Mouse (Mus musculus): Measurements from ENCODE around the gene Ctsf.
"Not testable (repeated sequence)": the region's sequence is repeated elsewhere in the genome, so short reads cannot be mapped to it uniquely, and the experiment has no call there.

The Ctsf gene

DNA sequence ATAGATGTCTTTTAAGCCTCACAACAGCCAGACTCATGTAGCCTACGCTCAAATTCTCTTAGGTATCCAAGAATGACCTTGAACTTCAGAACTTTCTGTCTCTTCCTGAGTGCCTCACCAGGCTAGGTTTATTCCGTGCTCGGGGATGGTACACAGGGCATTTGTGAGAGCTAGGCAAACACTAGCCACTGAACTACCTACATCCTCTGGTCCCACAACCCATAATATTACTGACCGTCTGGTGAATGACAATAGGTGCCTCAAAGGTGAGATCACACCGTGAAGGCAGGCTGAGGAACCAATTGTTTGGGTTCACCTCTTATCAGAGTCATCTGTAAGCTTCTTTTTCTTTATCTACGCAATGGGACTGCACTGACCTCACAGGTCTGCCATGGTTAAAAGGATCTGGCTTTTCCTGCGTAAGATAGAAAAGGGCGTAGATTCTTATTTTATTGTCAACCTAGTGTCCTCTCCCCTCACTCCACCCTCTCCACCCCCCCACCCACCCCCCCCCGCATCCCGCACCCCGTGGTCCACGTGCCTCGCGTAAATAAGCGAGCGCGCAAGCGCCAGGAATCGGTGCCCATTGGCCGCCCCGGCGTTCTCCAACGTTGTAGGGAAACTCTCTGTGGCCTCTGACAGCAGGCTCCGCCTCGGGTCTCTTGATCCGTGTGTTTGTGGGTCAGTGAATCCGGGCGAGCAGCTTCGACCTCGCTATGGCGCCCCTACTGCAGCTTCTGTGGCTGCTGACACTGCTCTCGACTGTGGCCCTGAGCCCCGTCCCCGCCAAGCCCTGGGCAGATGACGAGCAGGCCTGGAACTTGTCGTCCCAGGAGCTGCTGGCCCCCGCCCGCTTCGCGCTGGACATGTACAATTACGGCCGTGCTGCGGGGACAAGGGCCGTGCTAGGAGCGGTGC, at the start of gene Ctsf:
Gene Ctsf (plus strand): TSS at position 579 of the 918 bp plus-strand sequence.
- peak; percentile 85 for DNase-seq

- DNase-seq = no peak
Measured at GRCm38 (mm10) chr19:4810309-4810708, 44.6 kb upstream of the Ctsf start.

DNA sequence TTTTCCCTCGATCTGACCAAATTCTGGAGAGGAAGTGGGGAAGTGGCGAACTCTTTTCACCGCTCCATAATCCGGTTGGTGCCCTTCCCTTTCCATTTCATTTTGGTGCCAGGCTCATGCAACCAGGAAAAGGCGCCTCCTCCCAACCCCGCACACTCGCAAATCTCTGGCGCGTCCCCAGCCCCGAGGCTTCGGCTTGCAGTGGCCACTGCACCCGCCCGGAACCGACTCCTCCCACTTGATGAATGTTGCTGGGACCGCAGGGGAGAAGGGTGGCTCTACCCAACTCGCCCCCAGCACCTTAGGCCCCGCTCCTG, 44.2 kb upstream of the Ctsf start:
- no peak for DNase-seq

DNA sequence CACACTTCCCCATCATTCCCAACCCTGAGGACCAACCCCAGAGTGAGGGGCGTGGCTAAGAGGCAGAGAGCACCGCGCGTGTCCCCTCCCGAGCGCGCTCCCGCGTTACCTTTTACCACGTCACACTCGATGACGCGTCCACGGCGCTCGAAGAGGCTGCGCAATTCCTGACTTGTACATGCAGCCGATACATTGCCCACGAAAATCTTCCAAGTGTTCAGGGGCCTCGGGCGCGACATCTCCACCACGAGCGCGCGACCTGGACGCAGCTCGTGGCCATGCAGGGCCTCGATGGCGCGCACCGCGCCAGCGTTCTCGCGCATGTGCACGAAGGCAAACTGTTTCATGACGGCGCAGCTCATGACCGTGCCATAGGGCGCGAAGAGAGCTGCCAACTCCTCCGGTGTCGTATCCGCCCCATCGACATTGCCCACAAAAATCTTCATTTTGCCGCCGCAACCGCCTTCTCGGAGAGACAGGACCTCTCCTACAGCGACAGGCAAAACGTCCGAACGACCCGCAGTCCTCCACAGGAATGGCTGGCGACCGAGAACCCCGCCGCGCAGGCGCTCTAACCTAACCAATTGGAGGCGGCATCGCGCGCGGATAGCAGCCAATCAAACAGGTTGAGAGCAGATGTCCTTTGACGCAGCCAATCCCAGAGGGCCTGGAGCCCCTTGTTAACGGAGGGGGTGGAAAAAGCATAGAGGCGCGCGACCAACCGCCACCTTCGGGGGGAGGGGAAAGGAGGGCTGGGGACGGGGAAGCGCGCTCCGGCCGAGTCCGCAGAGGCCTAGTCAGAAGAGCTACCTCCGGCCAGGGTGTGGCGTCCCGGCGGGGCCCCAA, 43.6 kb upstream of the Ctsf start, which contains the start of the genes Gm21992 and Rbm14:
Gene Gm21992 (minus strand): TSS at position 550 of the 846 bp plus-strand sequence.
Gene Rbm14 (minus strand): TSS at position 572 of the 846 bp plus-strand sequence.
- peak; percentile 97 for DNase-seq

DNA sequence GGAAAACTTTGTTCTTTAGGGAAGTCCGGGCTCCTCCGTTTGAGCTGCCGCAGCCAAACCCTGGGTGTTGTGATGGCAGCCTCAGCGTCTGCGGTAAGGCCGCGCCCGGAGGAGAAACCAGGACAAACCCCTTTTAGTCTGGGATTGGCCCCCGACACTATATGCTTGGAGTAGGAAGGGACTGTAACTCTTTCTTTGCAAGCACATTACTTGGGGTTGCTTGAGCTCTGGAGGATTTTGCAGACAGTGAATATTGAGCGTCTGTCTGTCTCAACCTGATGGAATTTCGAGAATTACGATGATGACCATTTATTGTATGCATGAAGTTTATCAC, 43.1 kb upstream of the Ctsf start:
- no peak for DNase-seq

- DNase-seq = not testable (repeated sequence)
Measured at GRCm38 (mm10) chr19:4812334-4812949, 42.5 kb upstream of the Ctsf start.

DNA sequence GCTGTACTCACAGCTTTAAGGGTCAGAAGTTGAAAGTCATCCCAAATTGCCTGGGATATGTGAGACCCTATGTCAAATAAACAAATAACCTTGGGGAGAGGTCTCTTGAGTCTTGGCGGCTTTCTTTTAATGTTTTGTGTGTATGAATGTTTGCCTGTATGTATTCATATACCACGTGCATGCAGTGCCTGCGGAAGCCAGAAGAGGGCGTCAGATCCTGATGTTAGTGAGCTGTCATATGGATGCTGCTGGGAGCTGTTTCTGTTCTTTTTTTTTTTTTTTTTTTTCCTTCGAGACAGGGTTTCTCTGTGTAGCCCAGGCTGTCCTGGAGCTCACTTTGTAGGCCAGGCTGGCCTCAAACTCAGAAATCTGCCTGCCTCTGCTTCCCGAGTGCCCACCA, 41.9 kb upstream of the Ctsf start:
- DNase-seq = peak; percentile 44

GRCm38 (mm10) chr19:4817182-4817835, 37.6 kb upstream of the Ctsf start:
- DNase-seq = no peak

DNA sequence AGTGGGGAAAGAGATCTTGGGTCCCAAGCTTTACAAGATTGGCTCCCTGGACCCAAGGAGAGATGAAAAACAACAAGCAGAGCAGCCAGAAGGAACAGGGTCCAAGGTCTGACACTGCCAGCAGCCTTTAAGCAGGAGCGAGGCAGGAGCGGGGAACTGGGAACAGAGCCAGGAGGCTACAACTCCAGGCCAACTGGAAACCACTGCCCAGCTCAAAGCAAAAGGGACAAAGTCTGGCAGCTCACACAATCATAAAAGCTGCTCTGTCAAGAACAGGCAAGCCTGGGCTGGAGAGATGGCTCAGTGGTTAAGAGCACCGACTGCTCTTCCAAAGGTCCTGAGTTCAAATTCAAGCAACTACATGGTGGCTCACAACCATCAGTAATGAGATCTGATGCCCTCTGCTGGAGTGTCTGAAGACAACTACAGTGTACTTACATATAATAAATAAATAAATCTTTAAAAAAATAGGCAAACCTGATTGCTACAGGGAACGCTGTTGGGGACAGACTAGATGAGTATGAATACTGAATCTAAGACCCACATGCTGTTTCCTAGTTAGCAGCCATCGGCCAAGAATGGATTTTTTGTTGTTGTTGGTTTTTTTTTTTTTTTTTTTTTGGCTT, 34.1 kb upstream of the Ctsf start:
- peak; percentile 66 for DNase-seq

DNA sequence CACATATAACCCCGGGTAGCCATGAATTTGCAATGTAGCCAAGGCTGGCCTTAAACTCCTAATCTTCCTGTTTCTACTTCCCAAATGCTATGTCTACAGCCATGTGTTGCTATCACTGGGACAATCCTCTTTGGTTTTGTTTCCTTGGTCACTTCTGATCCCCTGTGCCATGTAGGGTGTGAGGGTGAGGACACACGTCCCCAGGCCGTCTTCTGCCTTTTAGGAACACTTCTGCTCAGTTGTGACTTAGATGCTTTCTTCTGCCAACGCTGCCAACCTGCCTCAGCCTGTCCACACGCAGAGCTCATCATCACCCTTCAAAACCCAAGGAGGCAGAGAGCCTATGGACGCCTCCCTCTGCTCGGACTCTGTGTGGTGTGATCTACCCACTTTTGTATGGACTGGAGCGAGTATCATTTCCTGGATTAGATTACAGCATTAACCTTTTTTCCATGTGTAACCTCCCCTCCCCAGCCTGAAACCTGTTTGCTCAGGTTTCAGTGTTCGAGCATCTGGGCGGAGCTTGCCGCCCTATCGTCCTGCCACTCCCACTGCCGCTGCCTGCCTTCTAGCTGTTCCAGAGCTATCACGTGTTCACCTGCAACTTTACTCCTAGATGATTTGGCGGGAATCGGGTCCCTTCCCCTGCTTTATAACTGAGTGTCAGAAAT, 26.4 kb upstream of the Ctsf start:
- DNase-seq = no peak

DNA sequence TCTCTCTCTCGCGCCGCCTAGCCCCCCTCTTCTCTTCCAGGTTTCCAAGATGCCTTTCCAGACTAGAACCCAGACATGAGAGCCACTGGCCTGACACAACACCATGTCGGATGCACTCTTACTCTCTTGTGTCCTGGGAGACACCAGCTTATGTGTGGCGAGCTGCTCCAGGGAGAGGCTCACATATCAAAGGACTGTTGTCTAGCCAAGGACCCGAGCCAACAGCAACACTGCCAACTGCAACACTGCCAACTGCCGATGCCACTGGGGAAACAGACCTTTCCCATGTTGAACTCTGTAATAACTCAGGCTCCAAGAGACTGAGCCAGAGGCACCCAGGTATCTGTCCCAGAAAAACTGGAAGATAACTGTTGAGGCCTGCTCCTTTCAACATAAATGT, 25.8 kb upstream of the Ctsf start:
- peak; percentile 59 for DNase-seq

- no peak for DNase-seq
Measured at GRCm38 (mm10) chr19:4833977-4834376, 21.0 kb upstream of the Ctsf start.

GRCm38 (mm10) chr19:4836096-4836495, 18.8 kb upstream of the Ctsf start:
- DNase-seq = no peak

- DNase-seq = no peak
Measured at GRCm38 (mm10) chr19:4837049-4837448, 17.9 kb upstream of the Ctsf start.

DNA sequence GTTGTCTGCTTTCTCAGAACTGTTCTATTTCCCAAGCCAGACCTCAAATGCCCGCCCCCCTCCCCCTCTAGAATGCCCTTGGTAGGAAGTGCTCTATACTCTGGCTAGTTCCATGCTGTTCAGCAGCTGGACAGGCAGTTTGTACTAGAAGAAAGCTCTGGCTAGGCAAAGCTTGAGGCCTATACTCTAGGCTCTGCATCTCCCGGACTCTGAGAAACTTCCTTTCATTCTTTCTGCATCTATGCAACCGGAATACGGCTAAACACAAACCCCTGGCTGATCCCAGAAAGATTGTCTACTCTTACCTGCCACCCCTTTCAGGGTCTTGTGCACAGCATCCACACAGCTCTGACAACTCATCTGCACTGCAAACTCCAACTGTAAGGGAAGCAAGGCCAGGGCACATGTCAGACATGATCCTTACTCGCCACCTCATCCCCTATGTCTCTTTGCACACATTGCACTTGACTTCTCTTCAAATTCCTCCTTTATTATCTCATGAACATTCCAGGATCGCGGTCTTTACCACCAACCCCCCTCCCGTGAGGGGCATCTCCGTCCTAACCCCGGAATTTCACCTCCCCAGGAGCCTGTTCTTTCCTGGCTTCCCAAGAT, 16.3 kb upstream of the Ctsf start:
- DNase-seq = no peak

GRCm38 (mm10) chr19:4839149-4839548, 15.8 kb upstream of the Ctsf start, which contains the start of the genes Ccs and Ccdc87:
TSS of gene Ccs (minus strand) at chr19:4839332.
TSS of gene Ccdc87 (plus strand) at chr19:4839366.
- DNase-seq = peak; percentile 93

DNA sequence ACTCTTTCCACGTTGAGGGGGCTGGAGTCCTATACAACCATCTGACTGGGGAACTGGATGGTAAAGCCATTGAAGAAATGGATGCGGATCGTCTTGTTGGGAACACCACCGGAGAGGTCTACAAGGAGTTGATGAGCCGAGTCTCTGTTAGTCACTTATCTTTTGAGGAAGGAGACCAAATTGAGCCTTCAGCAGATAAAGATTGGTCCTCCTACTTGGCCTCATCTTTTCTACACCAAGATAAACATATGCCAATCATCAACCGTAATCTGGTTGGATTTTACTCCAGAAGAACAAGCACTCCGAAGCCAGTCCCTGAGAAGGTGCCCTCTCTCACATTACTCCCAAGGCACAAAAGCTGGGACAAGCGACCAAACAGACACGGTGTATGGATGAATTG, 14.1 kb upstream of the Ctsf start:
- DNase-seq = no peak

DNA sequence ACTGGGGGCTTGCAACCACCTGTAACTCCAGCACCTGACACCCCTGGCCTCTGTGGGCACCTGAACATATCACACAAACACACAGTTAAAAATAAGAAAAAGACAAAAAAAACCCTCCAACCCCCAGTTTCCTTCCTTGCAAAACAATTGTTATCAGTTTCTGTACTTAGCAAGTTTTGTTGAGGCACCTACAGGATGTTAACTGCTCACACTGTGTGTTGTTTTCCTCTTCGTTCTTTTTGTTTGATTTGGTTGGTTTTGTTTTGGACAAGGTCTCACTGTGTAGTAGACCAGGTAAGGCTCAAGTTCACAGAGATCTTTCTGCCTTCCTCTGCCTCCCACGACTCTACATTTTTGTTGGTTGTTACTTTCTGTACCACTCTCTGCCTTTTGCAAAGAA, 12.3 kb upstream of the Ctsf start:
- no peak for DNase-seq

DNA sequence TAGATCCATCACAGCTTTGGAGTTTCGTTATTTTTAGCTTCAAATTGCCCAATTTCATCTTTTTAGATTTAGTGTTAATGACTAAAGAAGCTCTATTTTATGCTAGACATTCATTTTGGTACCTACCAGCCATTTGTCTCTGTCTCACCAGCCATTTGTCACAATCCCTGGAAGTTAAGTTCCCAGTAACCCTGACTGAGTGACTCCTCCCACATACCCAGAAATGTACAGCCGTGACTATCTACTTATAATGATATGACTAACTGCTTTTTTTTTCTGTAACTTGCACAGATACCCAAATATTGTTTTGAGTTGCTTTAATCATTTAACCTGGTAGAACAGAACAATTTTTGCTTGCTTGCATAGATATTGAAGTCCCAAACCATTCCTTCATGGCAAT, 9.1 kb upstream of the Ctsf start:
- no peak for DNase-seq

DNA sequence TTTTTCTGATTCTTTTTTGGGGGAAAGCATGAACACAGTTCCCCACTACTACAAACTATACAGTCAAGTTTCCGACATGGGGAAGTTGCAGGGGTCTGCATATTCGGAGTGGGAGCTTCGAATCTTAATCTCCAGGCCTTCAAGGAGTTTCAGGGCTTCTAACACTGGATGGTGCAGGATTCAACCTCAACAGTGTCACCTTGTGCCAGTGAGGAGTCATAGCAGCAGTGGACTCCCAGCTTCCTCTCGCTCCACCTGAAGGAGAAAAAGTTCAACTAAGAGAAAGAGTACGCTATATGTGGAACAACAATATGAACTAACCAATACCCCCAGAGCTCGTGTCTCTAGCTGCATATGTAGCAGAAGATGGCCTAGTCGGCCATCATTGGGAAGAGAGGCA, 7.4 kb upstream of the Ctsf start:
- DNase-seq = no peak

DNA sequence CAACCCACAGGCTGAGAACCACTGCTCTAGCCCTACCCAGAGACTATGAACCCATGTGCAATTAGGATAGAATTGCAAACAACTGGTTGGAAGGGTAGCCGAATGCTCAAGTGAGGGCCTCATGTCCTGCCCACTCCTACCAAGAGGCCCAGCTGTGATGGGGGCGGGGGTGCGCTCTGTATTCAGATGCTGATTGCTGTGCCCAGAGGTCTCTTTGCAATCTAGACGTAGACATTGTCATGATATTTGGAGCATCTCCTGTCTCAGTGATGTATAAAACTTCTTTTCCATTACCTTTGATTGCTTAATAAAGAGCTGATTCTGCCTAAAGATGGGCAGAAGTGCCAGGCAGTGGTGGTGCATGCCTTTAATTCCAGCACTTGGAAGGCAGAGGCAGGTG, 5.1 kb upstream of the Ctsf start:
- DNase-seq = no peak

Measured in right cerebral cortex, postnatal 4 days (tissue).